Mouse (Mus musculus) left cerebral cortex, adult 11 months (tissue): ENCODE results near the gene H2al1h.
"Not testable (repeated sequence)": the region's sequence is repeated elsewhere in the genome, so short reads cannot be mapped to it uniquely, and the experiment has no call there.

Experiments
- DNase-seq: peaks from one replicate; pipeline ENCODE4 v3.0.0; 2022; ENCODE audit warnings: low spot score

Gene H2al1h

DNA sequence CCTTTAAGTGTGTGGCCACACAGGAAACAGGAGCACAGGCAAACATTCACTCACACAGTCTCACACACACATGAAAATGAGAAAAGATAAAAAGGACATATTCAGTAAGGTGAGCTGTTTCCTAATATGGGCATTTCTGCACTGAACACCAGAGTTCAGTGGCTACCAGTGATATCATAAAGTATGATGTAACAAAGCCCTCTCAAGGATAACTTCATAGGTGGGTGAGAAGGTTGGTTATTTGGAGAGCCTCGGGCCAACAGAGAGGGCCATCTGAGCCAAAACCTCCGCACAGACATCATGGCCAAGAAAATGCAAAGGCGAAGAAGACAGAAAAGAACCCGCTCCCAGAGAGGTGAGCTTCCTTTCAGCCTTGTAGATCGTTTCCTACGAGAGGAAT lies at the start of gene H2al1h:
TSS of gene H2al1h (plus strand) at position 301 of the 400 bp plus-strand sequence.
- not testable (repeated sequence) for DNase-seq

- DNase-seq = no peak
These were observed 48.1 kb upstream of the H2al1h start for GRCm38 (mm10) chrX:11273190-11273589.

GRCm38 (mm10) chrX:11277083-11277482 lies 44.2 kb upstream of the H2al1h start:
- no peak for DNase-seq

- DNase-seq = no peak
These were observed 40.6 kb upstream of the H2al1h start for GRCm38 (mm10) chrX:11280741-11281140.

- no peak for DNase-seq
These were observed 32.9 kb upstream of the H2al1h start for GRCm38 (mm10) chrX:11288306-11288882.

DNA sequence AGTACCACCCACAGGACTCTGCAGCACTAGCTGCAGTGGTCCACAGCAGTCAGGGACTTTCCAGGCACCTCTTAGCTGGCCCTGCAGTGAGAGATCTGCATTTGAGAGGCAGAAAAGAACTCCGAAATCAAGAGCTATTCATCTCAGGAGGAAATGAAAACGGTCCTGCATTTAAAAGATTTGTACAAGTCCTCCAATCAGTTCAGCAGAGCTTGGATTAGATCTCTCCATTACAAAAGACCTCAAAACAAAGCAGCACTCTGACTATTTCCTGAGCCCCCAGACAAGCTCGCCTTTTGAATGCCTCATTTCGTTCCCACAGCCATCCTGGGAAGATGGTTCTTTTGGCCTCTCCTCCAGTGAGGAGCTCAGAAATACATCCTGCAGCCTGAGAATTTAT lies 32.0 kb upstream of the H2al1h start:
- no peak for DNase-seq

- DNase-seq = not testable (repeated sequence)
These were observed 22.3 kb upstream of the H2al1h start, which contains the start of gene H2al1a for GRCm38 (mm10) chrX:11298957-11299356. Gene H2al1a (plus strand): TSS chrX:11299257.

DNA sequence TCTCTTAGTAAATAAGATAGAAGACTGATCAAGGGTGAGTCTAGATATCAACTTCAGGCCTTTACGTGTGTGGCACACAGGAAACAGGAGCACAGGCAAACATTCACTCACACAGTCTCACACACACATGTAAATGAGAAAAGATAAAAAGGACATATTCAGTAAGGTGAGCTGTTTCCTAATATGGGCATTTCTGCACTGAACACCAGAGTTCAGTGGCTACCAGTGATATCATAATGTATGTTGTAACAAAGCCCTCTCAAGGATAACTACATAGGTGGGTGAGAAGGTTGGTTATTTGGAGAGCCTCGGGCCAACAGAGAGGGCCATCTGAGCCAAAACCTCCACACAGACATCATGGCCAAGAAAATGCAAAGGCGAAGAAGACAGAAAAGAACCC lies 19.2 kb upstream of the H2al1h start, which contains the start of gene H2al1b:
TSS of gene H2al1b (plus strand) at position 301 of the 400 bp plus-strand sequence.
- not testable (repeated sequence) for DNase-seq

DNA sequence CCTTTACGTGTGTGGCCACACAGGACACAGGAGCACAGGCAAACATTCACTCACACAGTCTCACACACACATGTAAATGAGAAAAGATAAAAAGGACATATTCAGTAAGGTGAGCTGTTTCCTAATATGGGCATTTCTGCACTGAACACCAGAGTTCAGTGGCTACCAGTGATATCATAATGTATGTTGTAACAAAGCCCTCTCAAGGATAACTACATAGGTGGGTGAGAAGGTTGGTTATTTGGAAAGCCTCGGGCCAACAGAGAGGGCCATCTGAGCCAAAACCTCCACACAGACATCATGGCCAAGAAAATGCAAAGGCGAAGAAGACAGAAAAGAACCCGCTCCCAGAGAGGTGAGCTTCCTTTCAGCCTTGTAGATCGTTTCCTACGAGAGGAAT lies 15.9 kb upstream of the H2al1h start, which contains the start of gene H2al1c:
TSS of gene H2al1c (plus strand) at position 301 of the 400 bp plus-strand sequence.
- DNase-seq = not testable (repeated sequence)

GRCm38 (mm10) chrX:11308524-11308923 lies 12.8 kb upstream of the H2al1h start, which contains the start of gene H2al1d:
Gene H2al1d (plus strand): TSS chrX:11308824.
- DNase-seq = not testable (repeated sequence)

- not testable (repeated sequence) for DNase-seq
These were observed 9.7 kb upstream of the H2al1h start, which contains the start of gene H2al1e for GRCm38 (mm10) chrX:11311634-11312033. Gene H2al1e (plus strand): TSS chrX:11311934.

DNA sequence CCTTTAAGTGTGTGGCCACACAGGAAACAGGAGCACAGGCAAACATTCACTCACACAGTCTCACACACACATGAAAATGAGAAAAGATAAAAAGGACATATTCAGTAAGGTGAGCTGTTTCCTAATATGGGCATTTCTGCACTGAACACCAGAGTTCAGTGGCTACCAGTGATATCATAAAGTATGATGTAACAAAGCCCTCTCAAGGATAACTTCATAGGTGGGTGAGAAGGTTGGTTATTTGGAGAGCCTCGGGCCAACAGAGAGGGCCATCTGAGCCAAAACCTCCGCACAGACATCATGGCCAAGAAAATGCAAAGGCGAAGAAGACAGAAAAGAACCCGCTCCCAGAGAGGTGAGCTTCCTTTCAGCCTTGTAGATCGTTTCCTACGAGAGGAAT lies 6.4 kb upstream of the H2al1h start, which contains the start of gene H2al1f:
TSS of gene H2al1f (plus strand) at position 301 of the 400 bp plus-strand sequence.
- DNase-seq = not testable (repeated sequence)

DNA sequence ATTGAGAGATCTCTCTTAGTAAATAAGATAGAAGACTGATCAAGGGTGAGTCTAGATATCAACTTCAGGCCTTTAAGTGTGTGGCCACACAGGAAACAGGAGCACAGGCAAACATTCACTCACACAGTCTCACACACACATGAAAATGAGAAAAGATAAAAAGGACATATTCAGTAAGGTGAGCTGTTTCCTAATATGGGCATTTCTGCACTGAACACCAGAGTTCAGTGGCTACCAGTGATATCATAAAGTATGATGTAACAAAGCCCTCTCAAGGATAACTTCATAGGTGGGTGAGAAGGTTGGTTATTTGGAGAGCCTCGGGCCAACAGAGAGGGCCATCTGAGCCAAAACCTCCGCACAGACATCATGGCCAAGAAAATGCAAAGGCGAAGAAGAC lies 3.3 kb upstream of the H2al1h start, which contains the start of gene H2al1g:
TSS of gene H2al1g (plus strand) at position 301 of the 400 bp plus-strand sequence.
- DNase-seq = not testable (repeated sequence)

GRCm38 (mm10) chrX:11324359-11324758 lies 3.1 kb downstream of the H2al1h start, which contains the start of gene H2al1i:
Gene H2al1i (plus strand): TSS chrX:11324659.
- not testable (repeated sequence) for DNase-seq

DNA sequence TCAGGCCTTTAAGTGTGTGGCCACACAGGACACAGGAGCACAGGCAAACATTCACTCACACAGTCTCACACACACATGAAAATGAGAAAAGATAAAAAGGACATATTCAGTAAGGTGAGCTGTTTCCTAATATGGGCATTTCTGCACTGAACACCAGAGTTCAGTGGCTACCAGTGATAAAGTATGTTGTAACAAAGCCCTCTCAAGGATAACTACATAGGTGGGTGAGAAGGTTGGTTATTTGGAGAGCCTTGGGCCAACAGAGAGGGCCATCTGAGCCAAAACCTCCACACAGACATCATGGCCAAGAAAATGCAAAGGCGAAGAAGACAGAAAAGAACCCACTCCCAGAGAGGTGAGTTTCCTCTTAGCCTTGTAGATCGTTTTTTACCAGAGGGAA lies 6.2 kb downstream of the H2al1h start, which contains the start of gene H2al1j:
TSS of gene H2al1j (plus strand) at position 301 of the 400 bp plus-strand sequence.
- not testable (repeated sequence) for DNase-seq

- no peak for DNase-seq
These were observed 24.5 kb downstream of the H2al1h start for GRCm38 (mm10) chrX:11345762-11346161.

GRCm38 (mm10) chrX:11346756-11347155 lies 25.5 kb downstream of the H2al1h start:
- no peak for DNase-seq

DNA sequence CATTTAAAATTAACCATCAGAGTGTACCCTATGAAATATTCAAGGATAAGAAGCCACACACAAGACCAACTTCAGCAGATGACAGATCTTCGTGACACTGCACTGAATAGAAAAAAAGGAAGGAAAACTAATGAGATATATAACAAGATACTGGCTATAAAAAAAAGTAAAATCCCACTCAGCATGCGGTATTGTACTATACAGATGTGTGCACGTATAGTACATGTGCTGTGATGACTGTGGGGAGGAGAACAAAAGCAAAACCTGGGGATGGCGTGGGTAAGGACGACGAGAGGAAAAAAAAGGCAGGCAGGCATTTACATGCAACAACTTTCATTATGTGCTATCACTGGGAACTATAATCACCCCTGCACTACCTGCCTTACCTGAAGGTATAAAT lies 39.5 kb downstream of the H2al1h start:
- DNase-seq = no peak

GRCm38 (mm10) chrX:11361261-11361660 lies 40.0 kb downstream of the H2al1h start:
- DNase-seq = no peak

DNA sequence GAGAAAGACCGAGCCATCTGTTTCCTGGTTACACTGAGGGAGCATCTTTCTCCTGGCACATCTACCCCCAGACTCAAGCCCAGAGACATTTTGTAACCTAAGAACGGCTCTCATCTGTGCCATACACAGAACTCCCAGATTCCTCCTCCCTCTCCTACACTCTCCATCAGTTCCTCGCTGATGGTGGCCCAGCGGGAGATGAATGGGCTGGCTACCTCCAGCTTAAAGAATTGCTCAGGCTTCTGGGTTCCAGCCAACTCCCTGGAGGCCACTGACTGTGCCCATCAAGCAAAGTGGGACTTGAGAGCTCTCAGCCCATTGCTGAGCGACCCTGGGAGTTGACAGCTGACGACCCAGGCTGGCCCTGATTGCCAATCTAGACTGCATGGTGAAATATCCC lies 42.6 kb downstream of the H2al1h start:
- no peak for DNase-seq

DNA sequence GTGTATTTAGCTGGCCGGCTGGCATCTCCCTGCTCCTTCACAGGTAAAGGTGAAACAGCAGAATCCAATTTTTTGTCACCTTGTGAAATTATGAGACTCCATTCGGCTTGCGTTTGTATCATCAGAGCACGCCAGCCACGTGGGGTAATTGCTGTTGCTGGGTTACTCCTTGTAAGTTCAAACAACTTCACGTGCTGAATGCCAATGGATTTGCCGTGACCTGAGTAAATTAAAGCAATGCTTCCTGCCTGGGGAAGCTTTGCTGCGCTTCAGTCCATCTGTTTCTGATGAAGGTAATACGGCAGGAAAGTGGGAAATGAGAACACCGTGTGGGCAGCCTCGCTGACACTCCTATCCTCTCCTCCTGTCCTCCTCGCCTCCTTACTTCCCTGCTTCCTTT lies 43.9 kb downstream of the H2al1h start:
- DNase-seq = no peak
